Mouse (Mus musculus): ENCODE results near the gene Setd1a. TPM values are rescaled to one million over a fixed set of nuclear protein-coding genes. Genes with fewer than 3 reads are reported as not detected.

The Setd1a gene
- polyA plus RNA-seq, 1 experiment from 2014 or later = 25.5 TPM

DNA sequence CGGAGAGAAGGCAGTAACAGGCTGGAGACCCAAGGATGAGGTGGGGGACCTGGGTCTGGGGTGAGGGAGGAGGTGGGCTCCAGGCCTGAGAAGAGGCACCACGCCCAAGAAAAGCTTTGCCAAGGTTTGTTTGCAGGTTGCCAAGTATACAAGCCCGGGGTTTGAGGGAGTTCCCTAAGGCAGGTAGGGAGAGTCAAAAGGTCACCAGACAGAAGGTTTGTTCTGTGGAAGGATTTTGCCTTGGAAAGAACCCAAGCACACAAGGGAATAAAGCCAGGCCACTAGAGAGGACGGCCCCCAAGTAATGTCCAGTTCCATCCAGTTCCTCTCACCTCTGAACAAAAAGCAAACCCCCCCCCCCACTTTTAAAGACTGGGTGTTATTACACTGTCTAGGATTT, 34.8 kb downstream of the Setd1a start:
- H3K4me1 ChIP-seq = no peaks in the 10 kb centered on the region
- 88% methylated on average over 4 of the region's 4 CpGs for WGBS
- H3K4me3 ChIP-seq (replicated peaks) = no peak overlapping the region
- H3K9ac ChIP-seq = no peak overlapping the region
- no peaks in the 10 kb centered on the region for H3K9me3 ChIP-seq
- H3K27me3 ChIP-seq = no peaks in the 10 kb centered on the region
- peaks cover 52% of the 10 kb centered on the region for H3K36me3 ChIP-seq (replicated peaks)
- no peak for ATAC-seq (ENCODE audit: low FRiP score)
- H3K4me2 ChIP-seq = no peak overlapping the region
- H3K27ac ChIP-seq = no peak overlapping the region

DNA sequence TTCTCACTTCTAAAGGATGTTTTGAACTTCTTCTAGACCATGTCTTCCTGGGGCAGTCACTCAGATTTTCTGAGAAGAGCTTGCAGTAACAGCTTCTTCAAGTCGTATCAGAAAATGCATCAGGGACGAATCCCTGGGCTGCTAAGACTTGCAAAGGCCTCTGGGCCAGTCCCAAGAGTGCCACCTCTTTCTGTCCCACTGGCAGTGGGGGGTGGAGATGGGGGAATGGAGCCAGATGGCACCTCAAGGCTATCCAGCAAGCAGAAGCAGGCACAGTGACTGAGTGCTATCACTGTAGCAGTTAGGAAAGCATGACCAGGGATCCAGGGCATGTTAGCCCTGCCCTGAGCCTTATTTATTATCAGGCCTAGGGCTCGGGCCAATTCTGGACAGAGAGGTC, 35.8 kb downstream of the Setd1a start:
- ATAC-seq (ENCODE audit: low FRiP score) = no peak
- WGBS = 90% methylated on average over 3 of the region's 3 CpGs
- H3K36me3 ChIP-seq (replicated peaks) = peaks cover 46% of the 10 kb centered on the region

DNA sequence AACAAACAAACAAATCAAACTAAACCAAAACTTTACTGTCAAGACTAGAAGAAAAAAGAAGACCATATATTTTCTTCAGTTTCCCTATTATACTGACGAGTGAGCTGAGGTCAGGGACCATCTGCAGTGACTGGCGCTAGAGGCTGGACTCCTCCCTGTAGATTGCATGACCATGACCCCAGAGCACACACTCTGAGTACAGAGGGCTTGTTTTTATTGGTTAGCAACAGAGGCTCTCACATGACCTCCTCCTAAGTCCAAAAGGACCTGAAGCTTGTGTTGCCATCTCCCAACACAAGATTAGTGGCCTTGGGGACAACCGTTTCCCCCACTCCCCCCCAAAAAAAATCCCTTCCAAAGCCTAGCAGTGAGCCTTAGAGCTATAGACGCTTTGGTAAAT, 37.4 kb downstream of the Setd1a start:
- ATAC-seq (ENCODE audit: low FRiP score) = no peak
- no peaks in the 10 kb centered on the region for H3K9me3 ChIP-seq
- no peak overlapping the region for H3K27ac ChIP-seq
- no peaks in the 10 kb centered on the region for H3K27me3 ChIP-seq
- no peak overlapping the region for H3K4me2 ChIP-seq
- H3K4me1 ChIP-seq = no peaks in the 10 kb centered on the region
- WGBS = 91% methylated on average over 4 of the region's 4 CpGs
- H3K36me3 ChIP-seq (replicated peaks) = peaks cover 39% of the 10 kb centered on the region
- H3K9ac ChIP-seq = no peak overlapping the region
- H3K4me3 ChIP-seq (replicated peaks) = no peak overlapping the region

More for the DNA sequence above, 35.8 kb downstream of the Setd1a start:
- Histone ChIP-seq H3K9ac (no peak overlapping the region), H3K4me3 (replicated peaks) (no peak overlapping the region), H3K27ac (no peak overlapping the region), H3K4me1 (no peaks in the 10 kb centered on the region), H3K4me2 (no peak overlapping the region), H3K9me3 (no peaks in the 10 kb centered on the region), H3K27me3 (no peaks in the 10 kb centered on the region)

DNA sequence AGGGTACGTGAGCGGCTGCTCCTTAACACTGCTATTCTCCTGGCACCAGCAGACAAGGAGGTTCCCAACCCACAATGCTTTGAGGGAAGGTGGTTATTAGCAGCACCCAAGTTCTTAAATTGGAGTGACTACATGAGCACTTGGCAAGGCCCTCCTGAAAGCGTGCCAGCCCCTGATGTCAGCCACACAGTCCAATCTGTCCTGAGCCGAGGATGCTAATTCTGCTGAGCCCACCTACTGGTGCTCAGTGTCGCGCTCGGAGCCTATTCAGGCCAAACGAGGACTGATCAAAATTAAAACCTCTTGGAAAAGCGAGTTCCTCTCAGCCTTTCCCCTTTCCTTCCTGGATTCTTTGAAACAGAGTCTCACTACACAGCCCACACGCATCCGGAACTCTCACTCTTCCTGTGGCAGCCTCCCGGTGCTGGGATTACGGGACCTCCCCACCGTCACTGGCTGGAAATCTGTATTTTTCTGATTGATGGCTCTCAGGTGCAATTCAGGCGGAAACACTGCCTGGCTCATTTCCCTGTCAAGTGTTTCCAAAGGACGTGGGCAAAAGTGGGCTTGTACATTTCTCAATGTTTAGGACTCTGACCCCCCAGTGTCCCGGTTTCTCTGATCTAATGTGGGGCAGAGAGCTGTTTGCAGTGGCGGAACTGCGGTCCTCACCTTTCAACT, 37.9 kb downstream of the Setd1a start:
- Histone ChIP-seq H3K4me3 (replicated peaks) (no peak overlapping the region), H3K36me3 (replicated peaks) (peaks cover 39% of the 10 kb centered on the region), H3K9me3 (no peaks in the 10 kb centered on the region), H3K27me3 (no peaks in the 10 kb centered on the region), H3K27ac (0 out of 2 replicates have a peak overlapping the region, but pooled peaks have one; percentile 2), H3K4me2 (no peak overlapping the region), H3K9ac (no peak overlapping the region; the same call in 1 of the 2 replicates), H3K4me1 (no peaks in the 10 kb centered on the region)
- no peak for ATAC-seq (ENCODE audit: low FRiP score)
- 86% methylated on average over 19 of the region's 19 CpGs for WGBS

DNA sequence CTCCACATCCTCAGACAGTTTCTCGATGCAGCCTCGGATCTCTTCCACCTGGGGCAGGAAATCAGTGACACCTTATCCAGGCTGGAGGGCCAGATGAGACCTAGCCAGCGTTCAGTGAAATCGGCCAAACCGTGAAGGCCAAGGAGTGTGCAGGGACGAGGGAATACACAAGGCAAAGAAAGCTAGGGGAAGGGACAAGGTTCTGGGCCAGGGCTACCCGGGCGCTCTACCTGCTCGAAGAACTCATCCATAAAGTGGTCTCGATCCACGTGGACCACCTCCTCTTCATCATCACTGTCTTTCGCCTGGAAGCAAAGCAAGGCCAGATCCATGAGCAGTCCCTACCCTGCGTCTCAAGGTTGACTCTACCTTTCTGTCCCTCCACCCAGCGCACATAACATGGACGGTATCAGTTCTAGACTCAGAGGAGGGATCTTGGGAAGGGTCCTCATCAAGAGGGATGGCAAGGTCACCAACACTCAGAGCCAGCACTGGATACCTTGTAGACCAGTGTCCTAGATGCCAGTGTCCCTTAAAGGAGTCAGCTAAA, 38.7 kb downstream of the Setd1a start:
- Histone ChIP-seq H3K4me1 (no peaks in the 10 kb centered on the region), H3K9me3 (no peaks in the 10 kb centered on the region), H3K27ac (no peak overlapping the region), H3K36me3 (replicated peaks) (peaks cover 32% of the 10 kb centered on the region), H3K4me3 (replicated peaks) (no peak overlapping the region), H3K9ac (no peak overlapping the region), H3K27me3 (no peaks in the 10 kb centered on the region), H3K4me2 (no peak overlapping the region)
- no peak for ATAC-seq (ENCODE audit: low FRiP score)
- WGBS = 93% methylated on average over 15 of the region's 15 CpGs

DNA sequence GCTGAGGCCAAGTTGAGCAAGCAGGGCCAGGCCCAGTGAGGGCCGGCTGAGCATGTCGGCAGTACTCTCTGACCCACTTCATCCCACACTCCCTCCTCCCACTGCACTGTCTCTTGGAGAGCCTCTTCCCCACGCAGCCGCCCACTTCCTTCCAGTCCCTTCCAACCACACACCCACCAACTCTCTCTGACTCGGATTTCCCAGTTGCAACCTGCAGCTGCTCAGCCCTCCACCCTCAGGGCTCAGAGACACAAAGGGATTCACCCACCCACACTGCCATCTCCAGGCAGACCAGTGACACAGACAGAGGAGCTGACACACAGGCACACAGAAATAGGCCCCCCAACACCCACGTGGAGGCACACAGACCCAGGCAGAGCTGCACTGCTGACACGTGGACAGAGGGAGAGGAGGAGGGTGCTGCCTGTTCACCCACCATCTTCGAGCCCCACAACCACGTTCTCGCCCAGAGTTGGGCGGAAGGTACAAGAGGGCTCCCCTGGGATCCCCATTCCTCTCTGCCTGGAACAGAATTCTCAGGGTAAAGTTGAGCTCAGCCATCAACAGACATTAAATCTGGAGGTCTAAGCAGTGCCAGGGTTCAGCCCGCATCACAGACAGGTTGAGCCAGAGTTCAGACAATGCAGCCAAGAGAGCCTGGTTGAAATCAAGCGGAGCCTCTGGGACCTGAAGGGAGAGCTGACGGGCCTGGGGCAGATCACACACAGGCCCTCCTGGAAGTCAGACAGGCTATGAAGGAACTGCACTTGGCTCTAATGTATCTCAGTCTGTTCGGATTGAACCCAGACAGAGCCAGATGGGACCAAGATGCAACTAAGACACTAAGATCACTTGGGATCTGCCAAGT, 39.7 kb downstream of the Setd1a start:
- no peaks in the 10 kb centered on the region for H3K27me3 ChIP-seq
- no peaks in the 10 kb centered on the region for H3K4me1 ChIP-seq
- WGBS = 72% methylated on average over 15 of the region's 15 CpGs
- H3K9me3 ChIP-seq = no peaks in the 10 kb centered on the region
- H3K27ac ChIP-seq = no peak overlapping the region
- peaks cover 23% of the 10 kb centered on the region for H3K36me3 ChIP-seq (replicated peaks)
- no peak overlapping the region for H3K4me2 ChIP-seq
- no peak overlapping the region for H3K9ac ChIP-seq
- no peak for ATAC-seq (ENCODE audit: low FRiP score)
- no peak overlapping the region for H3K4me3 ChIP-seq (replicated peaks)

DNA sequence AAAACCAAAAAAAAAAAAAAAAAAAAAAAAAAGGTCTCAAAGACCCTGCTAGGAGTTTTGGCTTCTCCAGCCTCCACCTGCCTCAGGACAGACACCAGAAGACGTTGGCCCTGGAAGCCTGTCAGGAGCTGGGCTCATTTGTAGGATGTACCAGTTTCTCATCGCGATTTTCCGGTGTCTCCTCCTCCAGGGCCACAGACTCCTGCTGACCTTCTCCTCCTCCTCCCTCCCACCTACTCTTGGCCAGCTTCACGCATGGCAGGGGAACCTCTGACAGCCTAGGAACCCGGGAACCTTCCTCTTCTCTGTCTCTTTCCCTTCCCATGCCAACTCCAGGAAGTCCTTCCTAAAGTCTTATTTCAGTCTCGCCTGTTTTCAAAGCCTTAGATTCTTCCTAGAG, 40.6 kb downstream of the Setd1a start:
- WGBS = 79% methylated on average over 7 of the region's 7 CpGs
- Histone ChIP-seq H3K27ac (no peak overlapping the region), H3K4me1 (no peaks in the 10 kb centered on the region; the same call in 1 of the 2 replicates), H3K27me3 (no peaks in the 10 kb centered on the region), H3K36me3 (replicated peaks) (peaks cover 21% of the 10 kb centered on the region), H3K9me3 (no peaks in the 10 kb centered on the region), H3K4me2 (no peak overlapping the region), H3K9ac (no peak overlapping the region), H3K4me3 (replicated peaks) (no peak overlapping the region)
- ATAC-seq (ENCODE audit: low FRiP score) = no peak

DNA sequence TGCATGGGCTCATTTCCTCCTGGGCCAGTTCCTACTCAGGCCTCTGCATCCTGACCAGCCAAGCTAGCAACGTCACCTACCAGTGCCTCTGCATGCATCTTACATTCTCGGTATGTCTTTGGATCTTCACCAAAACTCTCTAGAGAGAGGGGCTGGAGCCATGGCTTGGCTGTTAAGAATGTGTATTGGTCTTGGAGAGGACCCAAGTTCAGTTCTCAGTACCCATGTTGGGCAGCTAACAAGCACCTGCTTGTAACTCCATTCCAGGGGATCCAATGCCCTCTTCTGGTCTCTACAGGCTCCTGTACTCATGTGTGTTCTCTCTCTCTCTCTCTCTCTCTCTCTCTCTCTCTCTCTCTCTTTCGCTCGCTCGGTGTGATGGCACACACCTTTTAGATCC, 41.3 kb downstream of the Setd1a start:
- Histone ChIP-seq H3K27me3 (no peaks in the 10 kb centered on the region), H3K4me3 (replicated peaks) (no peak overlapping the region), H3K4me1 (peaks cover 4% of the 10 kb centered on the region; the same call in 1 of the 2 replicates), H3K27ac (no peak overlapping the region), H3K9me3 (no peaks in the 10 kb centered on the region), H3K36me3 (replicated peaks) (peaks cover 15% of the 10 kb centered on the region), H3K9ac (no peak overlapping the region), H3K4me2 (no peak overlapping the region)
- 91% methylated on average over 5 of the region's 5 CpGs for WGBS
- ATAC-seq (ENCODE audit: low FRiP score) = no peak

DNA sequence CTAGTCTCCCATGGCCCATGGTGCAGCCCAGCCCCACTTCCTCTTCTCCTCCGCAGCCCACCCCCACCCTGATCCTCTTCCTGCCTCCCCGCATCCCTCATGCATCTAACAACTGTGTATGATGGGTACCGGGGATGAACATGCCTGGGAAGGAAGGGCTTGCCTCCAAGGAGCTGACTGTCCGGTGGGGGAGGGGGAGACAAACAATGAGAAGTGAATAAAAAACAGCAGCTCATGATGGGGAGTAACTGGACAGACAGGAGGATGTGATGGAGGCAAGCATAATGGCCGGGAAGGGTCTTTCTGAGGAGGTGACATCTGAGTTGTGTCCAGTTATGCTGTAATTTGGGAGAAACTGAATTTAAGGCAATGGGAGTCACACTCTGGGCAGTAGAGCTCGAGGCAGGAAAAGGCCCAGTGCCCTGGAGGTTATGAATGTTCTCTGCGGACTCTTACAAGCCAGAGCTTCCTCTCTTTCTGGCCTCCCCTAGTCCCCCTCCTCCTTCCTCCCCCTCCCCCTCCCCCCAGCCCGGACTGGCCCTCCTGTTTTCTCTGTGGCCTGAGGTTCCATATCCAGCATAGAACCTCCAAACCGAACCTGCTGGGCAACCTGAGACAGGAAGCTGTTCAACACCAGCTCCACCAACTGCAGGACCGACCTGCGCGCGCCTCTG, 44.5 kb downstream of the Setd1a start:
- Histone ChIP-seq H3K9me3 (no peaks in the 10 kb centered on the region), H3K36me3 (replicated peaks) (no peaks in the 10 kb centered on the region), H3K27ac (no peak overlapping the region), H3K9ac (no peak overlapping the region), H3K4me1 (peaks cover 21% of the 10 kb centered on the region), H3K27me3 (no peaks in the 10 kb centered on the region), H3K4me2 (no peak overlapping the region), H3K4me3 (replicated peaks) (no peak overlapping the region)
- 74% methylated on average over 13 of the region's 13 CpGs for WGBS
- no peak for ATAC-seq (ENCODE audit: low FRiP score)

DNA sequence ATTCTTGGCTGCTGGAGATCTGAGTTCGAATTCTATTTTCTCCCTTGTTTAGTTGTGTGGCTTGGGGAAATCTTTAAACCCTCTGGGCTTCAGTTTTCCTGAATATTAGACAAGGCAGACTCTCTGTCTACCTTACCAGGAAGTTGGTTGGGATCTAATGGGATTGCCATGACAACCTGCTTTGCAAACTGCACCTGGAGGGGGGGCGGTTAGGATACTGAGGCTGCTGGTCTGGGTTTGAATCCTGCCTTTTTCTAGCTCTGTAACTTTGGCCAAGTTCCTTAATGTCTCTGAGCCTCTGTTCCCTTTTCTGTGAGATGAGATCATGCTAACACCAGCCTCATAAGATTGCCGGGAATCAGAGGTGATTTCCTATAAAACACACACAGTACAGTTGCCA, 46.0 kb downstream of the Setd1a start:
- Histone ChIP-seq H3K36me3 (replicated peaks) (no peaks in the 10 kb centered on the region), H3K4me2 (no peak overlapping the region), H3K9me3 (no peaks in the 10 kb centered on the region), H3K9ac (no peak overlapping the region), H3K4me3 (replicated peaks) (no peak overlapping the region), H3K27ac (no peak overlapping the region), H3K27me3 (no peaks in the 10 kb centered on the region), H3K4me1 (peaks cover 21% of the 10 kb centered on the region)
- ATAC-seq (ENCODE audit: low FRiP score) = no peak
- 83% methylated on average over 3 of the region's 3 CpGs for WGBS

DNA sequence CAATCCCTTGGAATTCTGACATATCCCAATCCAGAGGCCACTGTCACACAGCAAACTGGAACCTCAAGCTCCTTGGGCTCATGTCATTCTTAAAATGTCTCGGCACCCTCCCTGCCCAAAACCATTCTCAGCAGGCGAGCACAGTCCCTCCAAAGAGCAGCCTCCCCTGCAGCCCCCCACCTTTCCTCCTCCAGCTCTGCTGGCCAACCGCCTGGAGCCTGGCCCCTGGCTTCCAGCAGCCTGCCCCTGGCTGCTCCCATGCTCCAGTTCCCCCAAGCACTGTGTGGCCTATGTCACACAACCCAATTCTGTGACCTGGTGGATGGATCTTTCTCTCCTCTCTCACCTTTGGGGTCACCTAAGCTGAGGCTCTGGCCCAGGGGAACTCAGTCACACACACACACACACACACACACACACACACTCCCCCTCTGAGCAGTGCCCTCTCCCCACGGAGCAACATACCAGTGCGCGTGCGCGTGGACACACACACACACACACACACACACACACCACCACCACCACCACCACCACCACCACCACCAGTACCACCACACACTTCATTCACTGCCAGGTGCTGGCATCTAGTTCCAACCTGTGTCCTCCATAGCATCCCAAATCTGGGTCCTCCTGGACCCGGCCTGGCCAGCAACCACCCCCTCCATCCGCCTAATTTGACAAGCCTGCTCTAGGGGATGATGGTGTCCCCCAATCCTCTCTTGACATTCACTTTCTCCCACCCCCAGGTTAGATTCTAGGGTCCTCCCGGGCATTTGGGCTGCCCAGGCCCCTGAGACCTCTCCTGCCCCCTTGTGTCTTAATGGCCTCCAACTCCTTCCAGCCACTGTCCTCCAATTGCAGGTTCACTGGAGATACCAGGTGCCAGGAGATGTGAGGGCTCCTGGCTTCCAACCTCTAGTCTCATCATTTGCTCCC, 47.0 kb downstream of the Setd1a start:
- peak overlapping the region; percentile 80 for H3K27ac ChIP-seq
- H3K27me3 ChIP-seq = no peaks in the 10 kb centered on the region
- no peaks in the 10 kb centered on the region for H3K36me3 ChIP-seq (replicated peaks)
- peaks cover 21% of the 10 kb centered on the region for H3K4me1 ChIP-seq
- H3K9me3 ChIP-seq = no peaks in the 10 kb centered on the region
- WGBS = 58% methylated on average over 9 of the region's 11 CpGs
- ATAC-seq (ENCODE audit: low FRiP score) = peak; percentile 6
- peak overlapping the region; percentile 90 for H3K9ac ChIP-seq
- H3K4me3 ChIP-seq (replicated peaks) = peak overlapping the region; percentile 69
- H3K4me2 ChIP-seq = peak overlapping the region; percentile 67
